Mouse (Mus musculus): Measurements from ENCODE around the gene Tmem175. TPM values are rescaled to one million over a fixed set of nuclear protein-coding genes. Genes with fewer than 3 reads are reported as not detected.

Gene Tmem175
- total RNA-seq, 2 experiments from 2014 or later: 36.9 to 38.7 TPM

- DNase-seq (ENCODE audit: extremely low spot score in 1 of 2, low spot score in 2 of 2): no peak
- intact Hi-C loops (cut with DNase I): no loop called here
These were observed 42.2 kb downstream of the Tmem175 start for GRCm38 (mm10) chr5:108671757-108672156.

- intact Hi-C loops (cut with DNase I): no loop called here
- DNase-seq (ENCODE audit: extremely low spot score in 1 of 2, low spot score in 2 of 2): no peak
These were observed 45.1 kb downstream of the Tmem175 start for GRCm38 (mm10) chr5:108674624-108675023.

GRCm38 (mm10) chr5:108675251-108675816, 45.8 kb downstream of the Tmem175 start, which contains the start of gene Slc26a1:
TSS of gene Slc26a1 (minus strand) at chr5:108675569.
- intact Hi-C loops (cut with DNase I): no loop called here
- DNase-seq (ENCODE audit: extremely low spot score in 1 of 2, low spot score in 2 of 2): no peak

- DNase-seq (ENCODE audit: extremely low spot score in 1 of 2, low spot score in 2 of 2): no peak
- intact Hi-C loops (cut with DNase I): no loop called here
These were observed 47.4 kb downstream of the Tmem175 start for GRCm38 (mm10) chr5:108676772-108677498.

GRCm38 (mm10) chr5:108677605-108678295, 48.2 kb downstream of the Tmem175 start:
- DNase-seq (ENCODE audit: extremely low spot score in 1 of 2, low spot score in 2 of 2): peak; percentile 82 to 88
- intact Hi-C loops (cut with DNase I): no loop called here

GRCm38 (mm10) chr5:108678296-108678854, 48.8 kb downstream of the Tmem175 start:
- intact Hi-C loops (cut with DNase I): no loop called here
- DNase-seq (ENCODE audit: extremely low spot score in 1 of 2, low spot score in 2 of 2): no peak

GRCm38 (mm10) chr5:108679909-108680308, 50.3 kb downstream of the Tmem175 start:
- no peak for DNase-seq (ENCODE audit: extremely low spot score in 1 of 2, low spot score in 2 of 2)
- intact Hi-C loops (cut with DNase I): no loop called here

- intact Hi-C loops (cut with DNase I): no loop called here
- DNase-seq (ENCODE audit: extremely low spot score in 1 of 2, low spot score in 2 of 2): no peak
These were observed 51.3 kb downstream of the Tmem175 start for GRCm38 (mm10) chr5:108680871-108681270.

- intact Hi-C loops (cut with DNase I): no loop called here
- no peak for DNase-seq (ENCODE audit: extremely low spot score in 1 of 2, low spot score in 2 of 2)
These were observed 59.5 kb downstream of the Tmem175 start for GRCm38 (mm10) chr5:108689091-108689490.

- intact Hi-C loops (cut with DNase I): no loop called here
- DNase-seq (ENCODE audit: extremely low spot score in 1 of 2, low spot score in 2 of 2): no peak
These were observed 61.6 kb downstream of the Tmem175 start for GRCm38 (mm10) chr5:108691152-108691551.

GRCm38 (mm10) chr5:108692271-108692670, 62.7 kb downstream of the Tmem175 start, which contains the start of gene Fgfrl1:
TSS of gene Fgfrl1 (plus strand) at chr5:108692382.
- intact Hi-C loops (cut with DNase I): no loop called here
- peak in 1 of 2 experiments; percentile 68 for DNase-seq (ENCODE audit: extremely low spot score in 1 of 2, low spot score in 2 of 2)

GRCm38 (mm10) chr5:108693872-108694288, 64.3 kb downstream of the Tmem175 start:
- peak; percentile 73 to 92 for DNase-seq (ENCODE audit: extremely low spot score in 1 of 2, low spot score in 2 of 2)
- intact Hi-C loops (cut with DNase I): no loop called here

- DNase-seq (ENCODE audit: extremely low spot score in 1 of 2, low spot score in 2 of 2): peak in 1 of 2 experiments; percentile 59
- intact Hi-C loops (cut with DNase I): no loop called here
These were observed 65.0 kb downstream of the Tmem175 start for GRCm38 (mm10) chr5:108694352-108695261.

GRCm38 (mm10) chr5:108695861-108696260, 66.3 kb downstream of the Tmem175 start:
- intact Hi-C loops (cut with DNase I): no loop called here
- no peak for DNase-seq (ENCODE audit: extremely low spot score in 1 of 2, low spot score in 2 of 2)

GRCm38 (mm10) chr5:108696542-108696941, 67.0 kb downstream of the Tmem175 start:
- DNase-seq (ENCODE audit: extremely low spot score in 1 of 2, low spot score in 2 of 2): no peak
- intact Hi-C loops (cut with DNase I): no loop called here

GRCm38 (mm10) chr5:108697341-108697753, 67.8 kb downstream of the Tmem175 start:
- intact Hi-C loops (cut with DNase I): no loop called here
- peak; percentile 64 for DNase-seq (ENCODE audit: extremely low spot score in 1 of 2, low spot score in 2 of 2)

Data from left cerebral cortex, postnatal 10 days (tissue).